Mouse (Mus musculus): ENCODE measurements around the gene Zfp853. TPM values are rescaled to one million over a fixed set of nuclear protein-coding genes. Genes with fewer than 3 reads are reported as not detected.

Gene Zfp853
- polyA plus RNA-seq, 1 experiment from 2014 or later, result 0.34 TPM

GRCm38 (mm10) chr5:143268985-143269362, 24.4 kb downstream of the Zfp853 start:
- Histone ChIP-seq H3K4me3 (peak overlapping the region; percentile 82), H3K9me3 (no peaks in the 10 kb centered on the region), H3K36me3 (peaks cover 12% of the 10 kb centered on the region), H3K4me2 (peak overlapping the region; percentile 86), H3K4me1 (peaks cover 27% of the 10 kb centered on the region), H3K9ac (peak overlapping the region; percentile 92), H3K27me3 (no peaks in the 10 kb centered on the region), H3K27ac (peak overlapping the region; percentile 14; the same call in 1 of the 2 replicates)
- WGBS, result 27% methylated on average over 8 of the region's 8 CpGs
- no peak for ATAC-seq (ENCODE audit: insufficient number of reproducible peaks, insufficient read depth, low FRiP score, low TSS enrichment, low read depth)

- Histone ChIP-seq H3K4me2 (no peak overlapping the region), H3K27me3 (no peaks in the 10 kb centered on the region), H3K9ac (no peak overlapping the region), H3K4me3 (no peak overlapping the region), H3K36me3 (peaks cover 34% of the 10 kb centered on the region), H3K27ac (no peak overlapping the region), H3K9me3 (no peaks in the 10 kb centered on the region), H3K4me1 (peaks cover 24% of the 10 kb centered on the region)
- WGBS, result 82% methylated on average over 6 of the region's 6 CpGs
- ATAC-seq (ENCODE audit: insufficient number of reproducible peaks, insufficient read depth, low FRiP score, low TSS enrichment, low read depth), result no peak
Measured at GRCm38 (mm10) chr5:143266794-143267193, 26.6 kb downstream of the Zfp853 start.

- no peak overlapping the region for H3K4me3 ChIP-seq
- no peak overlapping the region for H3K27ac ChIP-seq
- no peak overlapping the region for H3K9ac ChIP-seq
- peaks cover 47% of the 10 kb centered on the region for H3K36me3 ChIP-seq
- 50% methylated on average over 1 of the region's 1 CpGs for WGBS
- peaks cover 15% of the 10 kb centered on the region for H3K4me1 ChIP-seq
- H3K9me3 ChIP-seq, result no peaks in the 10 kb centered on the region
- ATAC-seq (ENCODE audit: insufficient number of reproducible peaks, insufficient read depth, low FRiP score, low TSS enrichment, low read depth), result no peak
- no peaks in the 10 kb centered on the region for H3K27me3 ChIP-seq
- H3K4me2 ChIP-seq, result no peak overlapping the region
Measured at GRCm38 (mm10) chr5:143265409-143265808, 28.0 kb downstream of the Zfp853 start.

- H3K9me3 ChIP-seq, result no peaks in the 10 kb centered on the region
- H3K4me1 ChIP-seq, result peaks cover 11% of the 10 kb centered on the region
- ATAC-seq (ENCODE audit: insufficient number of reproducible peaks, insufficient read depth, low FRiP score, low TSS enrichment, low read depth), result no peak
- H3K4me2 ChIP-seq, result no peak overlapping the region
- peaks cover 53% of the 10 kb centered on the region for H3K36me3 ChIP-seq
- H3K9ac ChIP-seq, result no peak overlapping the region
- no peak overlapping the region for H3K27ac ChIP-seq
- H3K27me3 ChIP-seq, result no peaks in the 10 kb centered on the region
- 93% methylated on average over 10 of the region's 10 CpGs for WGBS
- no peak overlapping the region for H3K4me3 ChIP-seq
Measured at GRCm38 (mm10) chr5:143264689-143265088, 28.7 kb downstream of the Zfp853 start.

GRCm38 (mm10) chr5:143261636-143262035, 31.8 kb downstream of the Zfp853 start:
- ATAC-seq (ENCODE audit: insufficient number of reproducible peaks, insufficient read depth, low FRiP score, low TSS enrichment, low read depth), result no peak
- H3K36me3 ChIP-seq, result peaks cover 82% of the 10 kb centered on the region
- 94% methylated on average over 8 of the region's 8 CpGs for WGBS
- H3K4me3 ChIP-seq, result no peak overlapping the region
- no peak overlapping the region for H3K4me2 ChIP-seq
- H3K27me3 ChIP-seq, result peaks cover 22% of the 10 kb centered on the region
- no peaks in the 10 kb centered on the region for H3K4me1 ChIP-seq
- no peaks in the 10 kb centered on the region for H3K9me3 ChIP-seq
- no peak overlapping the region for H3K9ac ChIP-seq
- H3K27ac ChIP-seq, result no peak overlapping the region

GRCm38 (mm10) chr5:143255802-143256201, 37.6 kb downstream of the Zfp853 start:
- H3K4me1 ChIP-seq, result peaks cover 23% of the 10 kb centered on the region
- no peaks in the 10 kb centered on the region for H3K9me3 ChIP-seq
- no peak overlapping the region for H3K4me2 ChIP-seq
- H3K27ac ChIP-seq, result no peak overlapping the region
- H3K27me3 ChIP-seq, result peaks cover 81% of the 10 kb centered on the region
- no peak for ATAC-seq (ENCODE audit: insufficient number of reproducible peaks, insufficient read depth, low FRiP score, low TSS enrichment, low read depth)
- no peak overlapping the region for H3K9ac ChIP-seq
- H3K4me3 ChIP-seq, result no peak overlapping the region
- 82% methylated on average over 5 of the region's 5 CpGs for WGBS
- H3K36me3 ChIP-seq, result peaks cover 82% of the 10 kb centered on the region

- Histone ChIP-seq H3K27me3 (peaks cover 82% of the 10 kb centered on the region), H3K9me3 (no peaks in the 10 kb centered on the region), H3K27ac (no peak overlapping the region), H3K9ac (no peak overlapping the region), H3K4me3 (peak overlapping the region; percentile 48; the same call in 1 of the 2 replicates), H3K4me1 (peaks cover 23% of the 10 kb centered on the region), H3K36me3 (peaks cover 77% of the 10 kb centered on the region), H3K4me2 (0 out of 2 replicates have a peak overlapping the region, but pooled peaks have one; percentile 81)
- no peak for ATAC-seq (ENCODE audit: insufficient number of reproducible peaks, insufficient read depth, low FRiP score, low TSS enrichment, low read depth)
- 23% methylated on average over 24 of the region's 24 CpGs for WGBS
Measured at GRCm38 (mm10) chr5:143255131-143255519, 38.3 kb downstream of the Zfp853 start.

GRCm38 (mm10) chr5:143254487-143255130, 38.8 kb downstream of the Zfp853 start:
- H3K9ac ChIP-seq, result 0 out of 2 replicates have a peak overlapping the region, but pooled peaks have one; percentile 68
- H3K4me2 ChIP-seq, result peak overlapping the region; percentile 81
- peak overlapping the region; percentile 48 for H3K4me3 ChIP-seq
- H3K27me3 ChIP-seq, result peaks cover 82% of the 10 kb centered on the region
- no peaks in the 10 kb centered on the region for H3K9me3 ChIP-seq
- 12% methylated on average over 66 of the region's 66 CpGs for WGBS
- H3K36me3 ChIP-seq, result peaks cover 77% of the 10 kb centered on the region
- ATAC-seq (ENCODE audit: insufficient number of reproducible peaks, insufficient read depth, low FRiP score, low TSS enrichment, low read depth), result no peak
- peaks cover 23% of the 10 kb centered on the region for H3K4me1 ChIP-seq
- no peak overlapping the region for H3K27ac ChIP-seq

GRCm38 (mm10) chr5:143253881-143254486, 39.4 kb downstream of the Zfp853 start:
- Histone ChIP-seq H3K9ac (peak overlapping the region; percentile 68), H3K36me3 (peaks cover 77% of the 10 kb centered on the region), H3K4me3 (peak overlapping the region; percentile 48), H3K4me2 (peak overlapping the region; percentile 81), H3K9me3 (no peaks in the 10 kb centered on the region), H3K27ac (no peak overlapping the region), H3K27me3 (peaks cover 81% of the 10 kb centered on the region), H3K4me1 (peaks cover 23% of the 10 kb centered on the region)
- 3% methylated on average over 81 of the region's 81 CpGs for WGBS
- ATAC-seq (ENCODE audit: insufficient number of reproducible peaks, insufficient read depth, low FRiP score, low TSS enrichment, low read depth), result no peak

GRCm38 (mm10) chr5:143253186-143253880, 40.1 kb downstream of the Zfp853 start:
- H3K9me3 ChIP-seq, result no peaks in the 10 kb centered on the region
- no peak overlapping the region for H3K27ac ChIP-seq
- H3K4me2 ChIP-seq, result peak overlapping the region; percentile 81
- H3K4me3 ChIP-seq, result peak overlapping the region; percentile 48
- peaks cover 77% of the 10 kb centered on the region for H3K27me3 ChIP-seq
- peaks cover 23% of the 10 kb centered on the region for H3K4me1 ChIP-seq
- peaks cover 73% of the 10 kb centered on the region for H3K36me3 ChIP-seq
- H3K9ac ChIP-seq, result peak overlapping the region; percentile 68
- ATAC-seq (ENCODE audit: insufficient number of reproducible peaks, insufficient read depth, low FRiP score, low TSS enrichment, low read depth), result peak; percentile 15; the same call in 1 of the 2 replicates
- WGBS, result 3% methylated on average over 103 of the region's 103 CpGs

- Histone ChIP-seq H3K27ac (no peak overlapping the region), H3K27me3 (peaks cover 71% of the 10 kb centered on the region), H3K9me3 (no peaks in the 10 kb centered on the region), H3K9ac (no peak overlapping the region), H3K36me3 (peaks cover 73% of the 10 kb centered on the region), H3K4me3 (peak overlapping the region; percentile 48), H3K4me2 (peak overlapping the region; percentile 81), H3K4me1 (peaks cover 23% of the 10 kb centered on the region)
- WGBS, result 25% methylated on average over 18 of the region's 18 CpGs
- ATAC-seq (ENCODE audit: insufficient number of reproducible peaks, insufficient read depth, low FRiP score, low TSS enrichment, low read depth), result no peak
Measured at GRCm38 (mm10) chr5:143252791-143253185, 40.6 kb downstream of the Zfp853 start.
